Mouse (Mus musculus) stomach, embryonic 14.5 days (tissue): Measurements from ENCODE around the gene Adcy4. TPM values are rescaled to one million over a fixed set of nuclear protein-coding genes. Genes with fewer than 3 reads are reported as not detected.

ENCODE experiments used
- polyA plus RNA-seq: library from polyadenylated mRNA; unstranded; fragments of >200 nt; fragmentation: Nextera tagmentation; extraction: Ambion mirVana; gene quantifications from 2 replicates; pipeline ENCODE4 v1.2.1, GENCODE M21; 2014

The Adcy4 gene
- polyA plus RNA-seq, 1 experiment from 2014 or later: 4.3 TPM

Other genes starting within 250 kb of the Adcy4 start
- gene Pck2, start 243.8 kb downstream of the Adcy4 start, polyA plus RNA-seq: 43.4 and 44.0 TPM in 2 replicates
- 67.6 and 69.6 TPM in 2 replicates for gene Dcaf11, start 224.1 kb downstream of the Adcy4 start, polyA plus RNA-seq
- gene A730061H03Rik, start 223.7 kb downstream of the Adcy4 start, polyA plus RNA-seq: 0.91 and 1.2 TPM in 2 replicates
- 0.61 TPM in 1 of 2 replicates, not detected in the other for gene Fitm1, start 208.5 kb downstream of the Adcy4 start, polyA plus RNA-seq
- gene Psme1, start 206.0 kb downstream of the Adcy4 start, polyA plus RNA-seq: 161 and 170 TPM in 2 replicates
- gene Emc9, start 198.8 kb downstream of the Adcy4 start, polyA plus RNA-seq: 5.9 and 7.1 TPM in 2 replicates
- gene Psme2, start 193.0 kb downstream of the Adcy4 start, polyA plus RNA-seq: 296 and 307 TPM in 2 replicates
- 13.2 and 15.1 TPM in 2 replicates for gene Rnf31, start 192.4 kb downstream of the Adcy4 start, polyA plus RNA-seq
- gene Irf9, start 180.5 kb downstream of the Adcy4 start, polyA plus RNA-seq: 7.4 and 8.1 TPM in 2 replicates
- 7.1 and 10.9 TPM in 2 replicates for gene Rec8, start 166.1 kb downstream of the Adcy4 start, polyA plus RNA-seq
- gene Ipo4, start 148.1 kb downstream of the Adcy4 start, polyA plus RNA-seq: 93.6 and 105 TPM in 2 replicates
- 3.7 and 3.9 TPM in 2 replicates for gene Gm49378, start 146.2 kb downstream of the Adcy4 start, polyA plus RNA-seq
- 109 and 112 TPM in 2 replicates for gene Tm9sf1, start 140.3 kb downstream of the Adcy4 start, polyA plus RNA-seq
- gene Tssk4, start 133.9 kb downstream of the Adcy4 start, polyA plus RNA-seq: 0.59 and 1.6 TPM in 2 replicates
- gene Mdp1, start 123.6 kb downstream of the Adcy4 start, polyA plus RNA-seq: 54.8 and 55.8 TPM in 2 replicates
- gene Gmpr2, start 112.2 kb downstream of the Adcy4 start, polyA plus RNA-seq: 56.8 and 63.6 TPM in 2 replicates
- 535 and 580 TPM in 2 replicates for gene Nedd8, start 112.0 kb downstream of the Adcy4 start, polyA plus RNA-seq
- gene Tinf2, start 102.3 kb downstream of the Adcy4 start, polyA plus RNA-seq: 44.2 and 45.5 TPM in 2 replicates
- 19.5 and 21.3 TPM in 2 replicates for gene Tgm1, start 70.2 kb downstream of the Adcy4 start, polyA plus RNA-seq
- gene Rabggta, start 61.8 kb downstream of the Adcy4 start, polyA plus RNA-seq: 30.0 and 31.0 TPM in 2 replicates
- 83.0 and 99.4 TPM in 2 replicates for gene Dhrs1, start 38.4 kb downstream of the Adcy4 start, polyA plus RNA-seq
- gene Nop9, start 38.4 kb downstream of the Adcy4 start, polyA plus RNA-seq: 36.6 and 38.8 TPM in 2 replicates
- 2.3 and 2.6 TPM in 2 replicates for gene Cideb, start 25.6 kb downstream of the Adcy4 start, polyA plus RNA-seq
- 0.13 and 0.52 TPM in 2 replicates for gene Ltb4r2, start 22.7 kb downstream of the Adcy4 start, polyA plus RNA-seq
- 0.42 and 0.88 TPM in 2 replicates for gene Ltb4r1, start 18.1 kb downstream of the Adcy4 start, polyA plus RNA-seq
- gene Ripk3, start 4.8 kb upstream of the Adcy4 start, polyA plus RNA-seq: 25.3 and 32.3 TPM in 2 replicates
- 54.9 and 56.6 TPM in 2 replicates for gene Nfatc4, start 39.0 kb upstream of the Adcy4 start, polyA plus RNA-seq
- gene Nynrin, start 69.9 kb upstream of the Adcy4 start, polyA plus RNA-seq: 14.2 and 17.2 TPM in 2 replicates
- gene Cbln3, start 100.3 kb upstream of the Adcy4 start, polyA plus RNA-seq: 0.36 and 0.45 TPM in 2 replicates
- 10.4 TPM in 2 replicates for gene Khnyn, start 100.9 kb upstream of the Adcy4 start, polyA plus RNA-seq
- 64.4 and 71.5 TPM in 2 replicates for gene Sdr39u1, start 116.2 kb upstream of the Adcy4 start, polyA plus RNA-seq
- 2.6 and 3.4 TPM in 2 replicates for gene Cma1, start 160.6 kb upstream of the Adcy4 start, polyA plus RNA-seq
- gene Cma2, start 166.9 kb upstream of the Adcy4 start, polyA plus RNA-seq: not detected in 2 replicates
- gene Mcpt1, start 233.9 kb upstream of the Adcy4 start, polyA plus RNA-seq: 0.58 and 0.86 TPM in 2 replicates
- not detected in 2 replicates for gene Mcpt9, start 246.4 kb upstream of the Adcy4 start, polyA plus RNA-seq